Mouse (Mus musculus): Measurements from ENCODE around the gene Twf1. TPM values are rescaled to one million over a fixed set of nuclear protein-coding genes. Genes with fewer than 3 reads are reported as not detected.

Gene Twf1
- polyA plus RNA-seq, 1 experiment from 2014 or later: 55.3 TPM

DNA sequence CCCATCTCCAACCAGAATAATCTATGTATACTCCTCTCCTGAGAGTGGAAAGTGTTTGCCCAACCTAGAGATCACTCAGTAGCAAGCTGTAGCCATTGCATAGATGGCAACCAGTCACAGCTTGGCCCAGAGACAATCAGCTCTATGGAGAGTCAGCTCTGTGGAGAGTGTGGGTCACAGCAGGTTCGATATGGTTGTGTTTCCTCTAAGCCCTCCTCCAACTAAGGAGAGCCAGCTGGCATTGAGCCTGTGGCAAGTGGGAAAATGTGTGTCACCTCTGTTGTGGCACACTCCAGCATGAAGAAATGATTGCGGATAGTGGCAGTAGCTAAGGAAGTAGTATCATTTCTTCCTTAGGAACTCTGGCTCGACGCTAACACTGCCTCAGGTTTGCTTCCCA is 18.2 kb downstream of the Twf1 start:
- no peak for ATAC-seq (ENCODE audit: insufficient number of reproducible peaks, insufficient read depth, low FRiP score, low TSS enrichment, low read depth)
- no peak overlapping the region for H3K4me2 ChIP-seq
- H3K9me3 ChIP-seq: no peaks in the 10 kb centered on the region
- no peaks in the 10 kb centered on the region for H3K27me3 ChIP-seq
- no peak overlapping the region for H3K9ac ChIP-seq (replicated peaks)
- no peak overlapping the region for H3K27ac ChIP-seq
- 77% methylated on average over 4 of the region's 4 CpGs for WGBS
- H3K4me1 ChIP-seq (replicated peaks): no peaks in the 10 kb centered on the region
- H3K4me3 ChIP-seq (replicated peaks): no peak overlapping the region
- no peaks in the 10 kb centered on the region for H3K36me3 ChIP-seq

DNA sequence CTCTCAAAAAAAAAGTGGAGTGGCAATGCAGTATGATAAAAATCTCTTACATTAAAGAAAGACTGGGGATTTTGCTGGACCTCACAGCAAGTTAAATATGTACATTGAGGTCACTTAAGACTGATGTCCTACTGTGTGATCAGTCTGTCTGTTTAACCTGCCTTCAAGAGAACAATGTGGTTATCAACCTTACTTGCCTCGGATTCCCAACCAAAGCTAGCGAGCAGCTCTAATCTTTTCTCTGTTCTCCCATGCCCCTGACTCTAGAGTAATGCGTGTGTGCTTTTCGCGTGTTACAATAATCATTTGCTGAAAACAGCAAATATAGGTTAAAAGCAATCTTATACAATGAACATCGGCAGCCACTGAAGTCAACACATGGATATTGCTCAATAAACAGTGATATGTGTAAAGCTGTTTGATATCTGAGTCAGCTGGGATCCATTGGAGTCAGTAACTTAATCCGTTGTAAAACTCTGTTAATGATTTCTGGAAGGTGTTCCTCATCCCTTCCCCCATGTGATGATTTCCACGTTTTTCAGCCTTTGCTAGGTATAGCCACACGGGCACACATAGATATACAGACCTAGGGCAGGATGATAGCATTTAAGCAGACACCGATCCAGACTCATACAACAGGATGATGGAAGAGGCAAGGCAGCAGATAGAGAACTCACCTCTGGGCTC is 21.1 kb downstream of the Twf1 start:
- no peak overlapping the region for H3K27ac ChIP-seq
- no peak for ATAC-seq (ENCODE audit: insufficient number of reproducible peaks, insufficient read depth, low FRiP score, low TSS enrichment, low read depth)
- no peak overlapping the region for H3K4me3 ChIP-seq (replicated peaks)
- H3K9ac ChIP-seq (replicated peaks): no peak overlapping the region
- no peaks in the 10 kb centered on the region for H3K36me3 ChIP-seq
- H3K4me2 ChIP-seq: no peak overlapping the region
- no peaks in the 10 kb centered on the region for H3K27me3 ChIP-seq
- WGBS: 86% methylated on average over 10 of the region's 10 CpGs
- H3K9me3 ChIP-seq: no peaks in the 10 kb centered on the region
- H3K4me1 ChIP-seq (replicated peaks): no peaks in the 10 kb centered on the region

DNA sequence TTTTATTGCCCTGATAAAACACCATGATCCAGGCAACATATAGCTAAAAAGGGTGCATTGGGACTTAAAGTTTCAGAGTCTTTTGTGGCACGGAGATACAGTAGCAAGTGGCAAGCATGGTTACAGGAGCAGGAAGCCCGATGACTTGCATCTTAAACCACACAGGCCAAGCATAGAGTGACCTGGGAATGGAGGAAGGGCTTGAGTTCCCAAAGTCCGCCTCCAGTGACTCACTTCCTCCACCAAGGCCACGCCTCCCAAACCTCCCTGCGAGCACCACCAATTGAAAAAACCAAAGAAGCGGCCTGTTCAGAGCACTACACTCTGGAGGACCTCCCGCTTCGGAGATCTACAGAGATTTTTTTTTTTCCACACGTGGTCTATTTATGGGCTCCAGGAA is 23.8 kb downstream of the Twf1 start:
- no peaks in the 10 kb centered on the region for H3K9me3 ChIP-seq
- H3K4me2 ChIP-seq: no peak overlapping the region
- no peak overlapping the region for H3K9ac ChIP-seq (replicated peaks)
- H3K27ac ChIP-seq: no peak overlapping the region
- H3K4me3 ChIP-seq (replicated peaks): no peak overlapping the region
- H3K36me3 ChIP-seq: no peaks in the 10 kb centered on the region
- no peaks in the 10 kb centered on the region for H3K27me3 ChIP-seq
- no peak for ATAC-seq (ENCODE audit: insufficient number of reproducible peaks, insufficient read depth, low FRiP score, low TSS enrichment, low read depth)
- WGBS: 83% methylated on average over 9 of the region's 9 CpGs
- no peaks in the 10 kb centered on the region for H3K4me1 ChIP-seq (replicated peaks)

DNA sequence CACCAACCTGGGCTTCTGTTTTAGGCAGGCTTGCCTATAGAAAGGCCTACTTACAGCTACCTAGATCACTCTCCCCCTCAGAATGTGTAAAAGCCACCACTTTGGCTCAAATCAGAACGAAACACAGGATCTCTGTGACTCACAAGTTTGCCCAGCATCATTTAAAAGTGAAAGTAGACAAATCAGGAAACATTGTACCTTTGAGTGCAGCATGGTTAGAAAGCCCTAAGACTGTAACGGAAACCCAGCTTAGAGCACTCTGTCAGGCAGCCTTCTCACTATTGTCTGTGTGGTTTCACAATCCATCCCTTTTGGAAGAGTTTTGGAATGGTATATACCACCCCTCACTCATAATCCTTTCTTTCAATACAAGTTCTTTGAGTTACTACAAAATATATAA is 24.8 kb downstream of the Twf1 start:
- H3K4me2 ChIP-seq: no peak overlapping the region
- no peaks in the 10 kb centered on the region for H3K9me3 ChIP-seq
- no peak overlapping the region for H3K4me3 ChIP-seq (replicated peaks)
- H3K27ac ChIP-seq: no peak overlapping the region
- no peaks in the 10 kb centered on the region for H3K27me3 ChIP-seq
- no peaks in the 10 kb centered on the region for H3K4me1 ChIP-seq (replicated peaks)
- ATAC-seq (ENCODE audit: insufficient number of reproducible peaks, insufficient read depth, low FRiP score, low TSS enrichment, low read depth): no peak
- WGBS: 84% methylated on average over 2 of the region's 2 CpGs
- no peak overlapping the region for H3K9ac ChIP-seq (replicated peaks)
- H3K36me3 ChIP-seq: no peaks in the 10 kb centered on the region

DNA sequence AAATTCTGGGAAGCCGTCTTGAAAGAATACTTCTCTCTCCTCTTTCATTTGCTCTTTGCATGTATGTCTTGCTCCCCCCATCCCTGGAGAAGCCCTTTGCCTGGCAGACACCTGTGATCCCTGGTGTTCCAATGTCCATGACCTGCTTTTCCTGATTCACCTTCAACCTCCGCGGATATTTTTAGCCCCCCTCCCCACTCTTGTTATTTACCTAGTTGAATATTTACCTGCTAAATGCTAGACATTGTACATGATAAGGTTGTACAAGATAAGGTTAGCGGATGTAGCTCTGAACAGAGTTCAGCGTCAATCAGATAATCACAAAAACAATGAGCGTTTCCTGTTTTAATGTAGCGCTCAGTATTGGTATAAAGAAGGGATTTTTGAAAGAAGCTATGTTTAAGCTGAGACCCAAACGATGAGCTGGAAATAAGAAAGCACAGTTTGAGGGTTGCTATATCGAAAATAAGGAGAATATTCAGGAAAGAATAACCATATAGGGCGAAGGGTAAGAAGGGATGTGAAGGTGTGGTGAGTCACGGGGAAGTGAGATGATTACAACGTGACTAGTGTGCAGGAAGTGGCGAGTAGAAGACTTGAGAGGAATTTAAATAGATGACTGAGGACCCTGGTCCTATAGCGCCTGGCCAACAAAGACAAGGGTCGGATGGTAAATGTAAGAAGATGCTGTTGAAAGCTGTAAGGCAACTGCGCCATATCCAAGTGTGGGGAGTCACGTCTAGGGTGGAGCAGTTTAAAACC is 30.6 kb downstream of the Twf1 start:
- H3K4me1 ChIP-seq (replicated peaks): no peaks in the 10 kb centered on the region
- H3K4me3 ChIP-seq (replicated peaks): no peak overlapping the region
- no peaks in the 10 kb centered on the region for H3K36me3 ChIP-seq
- no peak overlapping the region for H3K27ac ChIP-seq
- no peaks in the 10 kb centered on the region for H3K9me3 ChIP-seq
- no peak overlapping the region for H3K9ac ChIP-seq (replicated peaks)
- no peak overlapping the region for H3K4me2 ChIP-seq
- ATAC-seq (ENCODE audit: insufficient number of reproducible peaks, insufficient read depth, low FRiP score, low TSS enrichment, low read depth): no peak
- 86% methylated on average over 17 of the region's 17 CpGs for WGBS
- no peaks in the 10 kb centered on the region for H3K27me3 ChIP-seq

DNA sequence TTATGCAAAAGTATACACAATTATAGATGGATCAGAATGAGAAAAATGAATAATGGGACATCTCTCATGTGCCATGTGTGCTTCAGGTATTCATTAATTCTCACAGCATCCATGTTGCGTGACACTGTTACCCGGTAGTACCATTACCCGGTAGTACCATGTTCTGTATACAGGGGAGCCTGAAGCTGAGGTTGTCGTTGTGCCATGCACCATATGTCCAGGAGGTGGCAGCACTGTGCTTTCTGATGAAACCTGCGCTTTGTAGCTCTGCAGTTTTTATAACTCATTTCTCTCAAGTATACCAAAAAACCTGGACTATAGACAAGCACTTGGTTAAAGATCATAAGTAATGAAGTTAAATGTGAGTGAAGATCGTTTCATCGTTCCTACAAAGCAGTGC is 32.2 kb downstream of the Twf1 start:
- Histone ChIP-seq H3K27ac (no peak overlapping the region), H3K4me2 (no peak overlapping the region), H3K27me3 (no peaks in the 10 kb centered on the region), H3K4me3 (replicated peaks) (no peak overlapping the region), H3K36me3 (no peaks in the 10 kb centered on the region), H3K9ac (replicated peaks) (no peak overlapping the region), H3K4me1 (replicated peaks) (no peaks in the 10 kb centered on the region), H3K9me3 (no peaks in the 10 kb centered on the region)
- peak; percentile 63; the same call in 1 of the 2 replicates for ATAC-seq (ENCODE audit: insufficient number of reproducible peaks, insufficient read depth, low FRiP score, low TSS enrichment, low read depth)
- 32% methylated on average over 7 of the region's 7 CpGs for WGBS

DNA sequence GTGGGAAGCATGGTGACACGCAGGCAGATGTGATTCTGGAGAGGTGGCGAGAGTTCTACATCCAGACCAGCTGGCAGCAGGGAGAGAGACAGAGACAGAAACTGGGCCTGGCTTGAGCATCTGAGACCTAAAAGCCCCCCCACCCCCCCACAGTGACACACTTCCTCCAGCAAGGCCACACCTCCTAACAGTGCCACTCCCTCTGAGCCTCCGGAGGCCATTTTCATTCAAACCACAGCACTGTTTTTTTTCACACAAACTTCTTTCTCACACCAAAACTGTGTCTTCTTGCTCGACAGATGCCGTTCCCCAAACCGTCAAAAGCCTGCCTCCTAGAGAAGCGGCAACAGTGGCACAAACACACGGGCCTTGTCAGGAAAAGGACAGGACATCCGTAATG is 36.2 kb downstream of the Twf1 start:
- Histone ChIP-seq H3K9me3 (no peaks in the 10 kb centered on the region), H3K4me2 (no peak overlapping the region), H3K27me3 (no peaks in the 10 kb centered on the region), H3K4me1 (replicated peaks) (no peaks in the 10 kb centered on the region), H3K4me3 (replicated peaks) (no peak overlapping the region), H3K27ac (no peak overlapping the region), H3K9ac (replicated peaks) (no peak overlapping the region), H3K36me3 (no peaks in the 10 kb centered on the region)
- 93% methylated on average over 9 of the region's 9 CpGs for WGBS
- ATAC-seq (ENCODE audit: insufficient number of reproducible peaks, insufficient read depth, low FRiP score, low TSS enrichment, low read depth): no peak

DNA sequence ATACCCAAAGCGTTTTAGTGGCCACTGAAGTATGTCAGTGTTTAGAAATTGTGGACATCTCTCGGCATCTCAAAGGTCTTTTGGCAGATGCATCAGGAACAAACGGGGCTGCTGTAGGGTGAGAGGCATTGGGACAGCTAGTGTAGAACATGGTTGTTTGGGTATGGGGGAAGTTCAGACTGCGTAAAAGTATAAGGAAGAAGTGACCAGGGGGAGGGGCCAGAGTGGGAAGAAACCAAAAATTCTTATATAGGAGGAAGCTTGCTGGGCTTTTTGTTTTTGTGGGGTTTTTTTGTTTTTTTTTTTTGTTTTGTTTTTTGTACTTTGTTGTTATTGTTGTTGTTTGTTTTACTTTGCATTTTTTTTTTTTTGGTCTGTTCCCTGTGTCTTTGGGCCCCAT is 44.8 kb downstream of the Twf1 start:
- Histone ChIP-seq H3K27me3 (no peaks in the 10 kb centered on the region), H3K36me3 (no peaks in the 10 kb centered on the region), H3K4me2 (no peak overlapping the region), H3K4me1 (replicated peaks) (peaks cover 9% of the 10 kb centered on the region; the same call in 1 of the 2 replicates), H3K9ac (replicated peaks) (no peak overlapping the region), H3K4me3 (replicated peaks) (no peak overlapping the region), H3K27ac (no peak overlapping the region), H3K9me3 (no peaks in the 10 kb centered on the region)
- 88% methylated on average over 4 of the region's 4 CpGs for WGBS
- no peak for ATAC-seq (ENCODE audit: insufficient number of reproducible peaks, insufficient read depth, low FRiP score, low TSS enrichment, low read depth)

DNA sequence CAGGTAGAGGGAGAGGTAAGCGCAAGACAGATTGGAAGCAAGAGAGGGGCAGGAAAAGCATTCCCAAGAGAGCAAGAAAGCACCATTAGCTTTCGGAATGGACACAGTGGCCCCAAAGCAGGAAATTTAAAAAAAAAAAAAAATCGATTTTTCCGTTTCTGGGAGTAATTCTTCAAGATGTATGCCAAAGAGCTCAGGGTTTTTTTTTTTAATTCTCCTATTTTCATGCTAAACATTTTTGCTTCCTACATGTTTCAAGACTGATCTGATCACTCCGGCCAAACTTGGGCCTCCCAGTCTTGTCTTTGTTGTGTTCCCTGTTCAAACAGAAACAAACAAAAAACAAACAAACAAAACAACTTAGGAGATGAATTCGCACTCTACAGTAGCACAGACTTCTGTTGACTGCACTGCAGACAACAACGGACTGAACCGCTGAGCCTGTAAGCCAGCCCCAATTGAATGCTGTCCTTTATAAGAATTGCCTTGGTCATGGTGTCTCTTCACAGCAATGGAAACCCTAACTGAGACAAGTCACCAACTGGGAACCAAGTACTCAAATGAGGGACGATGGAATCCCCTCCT is 45.5 kb downstream of the Twf1 start:
- H3K9me3 ChIP-seq: no peaks in the 10 kb centered on the region
- no peak for ATAC-seq (ENCODE audit: insufficient number of reproducible peaks, insufficient read depth, low FRiP score, low TSS enrichment, low read depth)
- H3K27ac ChIP-seq: no peak overlapping the region
- 46% methylated on average over 9 of the region's 9 CpGs for WGBS
- H3K4me1 ChIP-seq (replicated peaks): peaks cover 9% of the 10 kb centered on the region; the same call in 1 of the 2 replicates
- H3K9ac ChIP-seq (replicated peaks): peak overlapping the region; percentile 69
- H3K4me2 ChIP-seq: peak overlapping the region; percentile 80
- no peaks in the 10 kb centered on the region for H3K27me3 ChIP-seq
- H3K4me3 ChIP-seq (replicated peaks): peak overlapping the region; percentile 82
- no peaks in the 10 kb centered on the region for H3K36me3 ChIP-seq

DNA sequence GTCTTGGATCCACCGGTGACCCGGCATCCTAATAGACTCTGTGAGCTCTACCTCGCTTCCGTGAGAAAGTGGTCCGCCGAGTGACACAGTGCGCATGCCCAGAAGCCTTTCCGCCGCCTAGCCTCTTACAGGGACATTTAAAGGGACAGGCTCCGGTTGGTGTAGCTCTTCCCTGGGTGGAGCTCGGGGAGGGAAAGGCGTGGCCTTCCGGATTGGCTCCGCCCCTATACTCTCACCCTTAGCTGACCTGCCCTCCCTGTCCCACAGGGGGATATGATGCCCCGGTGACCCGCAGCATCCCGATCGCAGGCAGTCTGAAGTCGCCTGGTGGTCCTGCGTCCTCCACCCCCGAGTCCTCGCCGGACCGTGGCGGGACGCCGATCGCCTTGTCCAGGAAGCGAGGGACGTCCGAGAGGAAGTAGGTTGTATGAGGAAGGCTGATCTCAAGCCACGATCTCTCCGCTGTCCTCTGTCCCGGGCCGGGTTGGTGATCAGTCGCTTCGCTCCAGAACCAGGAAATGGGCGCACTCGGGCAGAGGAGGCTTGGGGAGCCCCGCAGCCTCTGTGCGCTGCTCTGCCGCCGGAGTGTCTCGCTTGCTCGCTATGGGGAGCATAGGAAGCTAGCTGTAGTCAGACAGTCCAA is 46.2 kb downstream of the Twf1 start, which contains the start of the genes Pus7l and Irak4:
Gene Pus7l, minus strand, starts transcription at position 139 of the 643 bp plus-strand sequence.
Gene Irak4, plus strand, starts transcription at position 235 of the 643 bp plus-strand sequence.
- no peaks in the 10 kb centered on the region for H3K27me3 ChIP-seq
- ATAC-seq (ENCODE audit: insufficient number of reproducible peaks, insufficient read depth, low FRiP score, low TSS enrichment, low read depth): peak; percentile 99
- no peaks in the 10 kb centered on the region for H3K9me3 ChIP-seq
- peaks cover 9% of the 10 kb centered on the region; the same call in 1 of the 2 replicates for H3K4me1 ChIP-seq (replicated peaks)
- no peak within 1 kb of the TSS for H3K27ac ChIP-seq
- peak within 1 kb of the TSS; percentile 82 for H3K4me3 ChIP-seq (replicated peaks)
- H3K9ac ChIP-seq (replicated peaks): peak within 1 kb of the TSS; percentile 69
- peak within 1 kb of the TSS; percentile 80 for H3K4me2 ChIP-seq
- WGBS: under 1% methylated on average over 45 of the region's 45 CpGs
- no peaks in the 10 kb centered on the region for H3K36me3 ChIP-seq
